Mouse (Mus musculus) thymus, adult 2 months (tissue): ENCODE data around the gene Ikzf4. TPM values are rescaled to one million over a fixed set of nuclear protein-coding genes. Genes with fewer than 3 reads are reported as not detected.

Experiments
- DNase-seq: peaks from one replicate; pipeline ENCODE4 v3.0.0; 2021
- H3K27ac ChIP-seq: fragments of 200-500 bp; 2 replicates; pipeline ENCODE4 v1.5.1; 2012; ENCODE audit warnings: low read length, control low read depth; ENCODE audit not compliant: control insufficient read depth, insufficient read depth
- H3K27me3 ChIP-seq: fragments of 200-500 bp; 2 replicates; pipeline ENCODE4 v1.6.1; 2012; ENCODE audit warnings: mild to moderate bottlenecking, low read length, moderate library complexity, mixed read lengths; ENCODE audit not compliant: control insufficient read depth, insufficient read depth
- H3K36me3 ChIP-seq: fragments of 200-500 bp; 2 replicates; pipeline ENCODE4 v1.6.1; 2012; ENCODE audit warnings: mild to moderate bottlenecking, low read length, moderate library complexity; ENCODE audit not compliant: control insufficient read depth, insufficient read depth
- H3K4me1 ChIP-seq: fragments of 200-500 bp; replicated peaks from 2 replicates; pipeline ENCODE4 v1.6.1; 2012; ENCODE audit warnings: low read length; ENCODE audit not compliant: control insufficient read depth, insufficient read depth
- H3K4me3 ChIP-seq: fragments of 200-500 bp; 2 replicates; pipeline ENCODE4 v1.5.1; 2012; ENCODE audit warnings: mild to moderate bottlenecking, low read length, control low read depth, moderate library complexity; ENCODE audit not compliant: control insufficient read depth, insufficient read depth
- CTCF ChIP-seq: fragments of 200-500 bp; IDR thresholded peaks from 2 replicates; pipeline ENCODE4 v1.5.1; 2012; ENCODE audit warnings: mild to moderate bottlenecking, control low read depth, low read length, moderate library complexity, borderline replicate concordance; ENCODE audit not compliant: control insufficient read depth, poor library complexity, insufficient read depth; ENCODE audit errors: extremely low read depth
- POLR2A ChIP-seq: fragments of 200-500 bp; IDR thresholded peaks from 2 replicates; pipeline ENCODE4 v1.6.1; 2012; ENCODE audit warnings: mild to moderate bottlenecking, low read length, control low read depth, moderate library complexity; ENCODE audit not compliant: control insufficient read depth, poor library complexity, insufficient read depth; ENCODE audit errors: extremely low read depth
- WGBS: fragments of 180-500 bp; shearing (Covaris S2); methylation state at CpG from one replicate; pipeline ENCODE4 v1.1.7; 2018; 5-methylcytosine and 5-hydroxymethylcytosine counted together
- polyA plus RNA-seq: library from polyadenylated mRNA; depleted of rRNA; stranded (reverse); fragments of >200 nt; gene quantifications from 2 replicates; pipeline ENCODE4 v1.2.3, GENCODE M21; 2012; rRNA removed

The Ikzf4 gene
- polyA plus RNA-seq: 6.7 and 8.6 TPM in 2 replicates

DNA sequence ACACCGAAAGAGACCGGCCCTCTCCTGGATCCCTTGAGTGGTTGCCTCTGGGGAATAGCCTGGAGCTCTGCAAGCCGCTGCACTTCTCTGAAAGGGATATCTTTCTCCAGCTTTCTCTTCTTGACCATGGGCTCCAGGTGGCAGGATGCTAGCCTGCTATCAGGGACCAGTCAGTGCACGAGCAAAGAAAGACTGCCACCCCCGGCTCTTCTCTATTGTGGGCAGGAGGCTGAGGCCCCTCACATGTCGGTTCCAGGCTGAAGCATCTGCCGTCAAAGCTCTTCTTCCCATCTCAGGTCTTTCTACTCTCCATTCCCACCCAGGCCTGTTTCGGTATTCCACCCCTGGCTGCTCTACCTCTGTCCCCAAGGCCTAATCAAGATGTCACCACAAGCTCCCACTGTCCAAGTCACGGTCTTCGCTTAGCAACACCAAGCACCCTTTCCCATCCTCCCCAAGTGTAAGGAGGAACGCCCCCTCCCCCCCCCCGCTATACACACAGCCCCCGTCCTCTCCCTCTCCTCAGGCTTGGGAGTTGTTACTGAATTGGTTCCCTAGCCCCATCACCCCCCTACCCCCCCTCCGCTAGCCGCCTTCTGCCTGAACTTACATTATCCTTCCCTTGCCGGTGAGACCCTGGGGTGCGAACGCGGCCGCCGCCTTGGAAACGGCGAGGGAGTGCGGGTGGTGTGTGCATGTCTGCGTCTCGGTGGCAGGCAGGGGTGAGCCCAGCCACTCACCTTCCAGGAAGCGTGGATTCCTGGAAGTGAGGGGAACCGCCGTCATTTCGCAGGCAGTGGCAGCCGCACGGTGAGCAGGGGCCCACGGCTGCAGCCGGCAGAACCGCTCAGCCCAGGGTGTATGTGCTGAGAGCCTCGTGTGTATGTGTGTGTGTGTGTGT, at the start of gene Ikzf4:
Ikzf4 (minus strand) TSS at position 881 of the 901 bp plus-strand sequence.
- H3K27ac ChIP-seq: no peak within 1 kb of the TSS
- peak; percentile 43 for DNase-seq

DNA sequence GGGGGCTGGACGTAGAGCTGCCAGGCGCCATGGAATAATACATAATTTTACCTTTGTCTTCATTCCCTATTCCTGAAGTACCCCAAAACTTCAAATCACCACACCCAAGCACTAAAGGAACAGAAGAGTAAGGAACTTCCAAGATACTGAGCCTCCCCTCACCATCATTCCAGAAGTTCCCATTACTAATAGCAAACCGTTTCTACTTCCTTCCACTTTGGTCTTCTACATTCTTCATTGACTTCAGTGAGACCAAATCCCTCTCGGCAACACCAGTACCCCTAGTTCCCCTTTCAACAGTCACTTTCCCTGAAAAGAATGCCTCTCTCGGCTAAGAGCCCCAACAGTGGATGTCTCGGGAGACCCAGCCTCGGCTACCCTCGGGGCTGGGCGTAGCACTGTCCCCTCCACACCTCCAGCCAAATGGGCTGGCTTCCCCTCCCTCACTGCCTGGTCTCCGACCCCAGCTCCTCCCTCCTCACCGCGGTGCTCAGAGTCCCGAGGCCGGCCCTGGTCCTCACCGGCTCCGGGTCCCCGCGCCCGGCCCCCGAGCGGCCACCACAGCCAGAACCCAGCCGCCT, 49.7 kb upstream of the Ikzf4 start:
- Histone ChIP-seq H3K4me3 (peak overlapping the region; percentile 97), H3K4me1 (peaks cover 8% of the 10 kb centered on the region), H3K27me3 (no peaks in the 10 kb centered on the region), H3K27ac (peak overlapping the region; percentile 60), H3K36me3 (peaks cover 13% of the 10 kb centered on the region)
- DNase-seq: no peak
- 1% methylated on average over 22 of the region's 22 CpGs for WGBS
- no peak for TF ChIP-seq POLR2A
- TF ChIP-seq CTCF: no peak

More for the DNA sequence above, at the start of gene Ikzf4:
- H3K4me3 ChIP-seq: peak within 1 kb of the TSS; percentile 45
- WGBS: 12% methylated on average over 35 of the region's 36 CpGs
- H3K27me3 ChIP-seq: no peaks in the 10 kb centered on the region
- H3K4me1 ChIP-seq: peaks cover 14% of the 10 kb centered on the region
- TF ChIP-seq CTCF: no peak
- no peaks in the 10 kb centered on the region for H3K36me3 ChIP-seq

DNA sequence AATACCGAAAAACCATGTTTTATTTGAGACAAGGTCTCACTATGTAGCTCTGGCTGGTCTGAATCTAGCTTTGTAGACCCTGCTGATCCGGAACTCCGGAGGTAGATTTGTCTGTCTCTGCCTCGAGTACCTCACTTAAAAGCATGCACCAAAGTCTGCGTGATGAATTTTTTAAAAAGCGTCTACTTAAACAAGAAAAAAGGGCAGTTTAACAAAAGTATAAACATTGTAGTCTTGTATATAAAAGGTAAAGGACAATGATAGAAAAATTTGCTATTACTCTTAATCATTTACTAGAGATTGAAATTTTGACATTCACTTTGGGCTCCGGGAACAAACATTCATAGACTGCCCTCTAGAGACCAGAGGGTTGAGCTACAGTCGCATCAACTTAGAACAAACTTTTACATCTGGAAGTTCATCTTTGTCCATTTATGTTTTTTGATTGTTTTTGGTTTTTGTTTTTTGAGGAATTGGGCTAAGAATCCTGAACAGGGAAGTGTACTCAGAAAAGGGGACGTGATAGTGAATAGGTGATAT, 28.7 kb upstream of the Ikzf4 start:
- no peak for TF ChIP-seq POLR2A
- TF ChIP-seq CTCF: no peak
- peaks cover 2% of the 10 kb centered on the region for H3K36me3 ChIP-seq
- no peaks in the 10 kb centered on the region for H3K27me3 ChIP-seq
- H3K27ac ChIP-seq: peak overlapping the region; percentile 32
- under 1% methylated on average over 9 of the region's 9 CpGs for WGBS
- H3K4me3 ChIP-seq: peak overlapping the region; percentile 67
- DNase-seq: peak; percentile 41
- peaks cover 5% of the 10 kb centered on the region for H3K4me1 ChIP-seq

DNA sequence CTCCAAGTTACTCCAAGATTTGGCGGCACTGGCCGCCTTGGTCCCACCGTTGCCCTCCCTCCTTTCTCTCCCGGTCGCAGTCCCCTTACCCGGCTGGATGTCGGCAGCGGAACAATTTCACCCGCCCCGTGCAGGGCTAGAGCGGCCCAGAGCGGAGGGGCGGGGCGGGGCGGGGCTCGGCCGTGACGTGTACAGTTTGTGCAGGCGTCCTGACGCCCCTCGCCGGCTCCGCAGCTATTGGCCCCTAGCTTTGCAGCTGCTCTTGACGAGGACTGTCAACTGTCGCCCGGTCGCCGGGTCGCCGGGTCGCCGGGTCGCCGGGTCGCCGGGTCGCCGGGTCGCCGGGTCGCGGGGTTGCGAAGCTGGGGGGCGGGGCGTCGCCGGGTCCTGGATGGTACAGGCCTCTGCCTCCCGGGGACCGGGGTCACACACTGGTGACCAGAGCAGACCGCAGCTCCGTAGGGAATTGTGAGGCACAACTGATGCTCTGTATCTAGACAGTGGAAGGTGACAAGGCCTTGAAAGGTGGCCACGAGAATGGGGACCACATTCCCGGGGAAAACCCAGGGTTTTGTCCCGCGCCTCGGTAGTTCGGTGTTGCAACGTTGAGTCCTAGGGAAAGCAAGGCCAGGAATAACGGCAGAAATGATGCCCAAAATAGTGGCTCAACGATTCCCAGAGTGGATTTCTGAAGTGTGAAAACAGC, 28.1 kb upstream of the Ikzf4 start, which contains the start of gene Suox:
Suox (minus strand) TSS at position 311 of the 706 bp plus-strand sequence.
- TF ChIP-seq POLR2A (peak; percentile 58; the same call in 1 of the 2 replicates), CTCF (no peak)

DNA sequence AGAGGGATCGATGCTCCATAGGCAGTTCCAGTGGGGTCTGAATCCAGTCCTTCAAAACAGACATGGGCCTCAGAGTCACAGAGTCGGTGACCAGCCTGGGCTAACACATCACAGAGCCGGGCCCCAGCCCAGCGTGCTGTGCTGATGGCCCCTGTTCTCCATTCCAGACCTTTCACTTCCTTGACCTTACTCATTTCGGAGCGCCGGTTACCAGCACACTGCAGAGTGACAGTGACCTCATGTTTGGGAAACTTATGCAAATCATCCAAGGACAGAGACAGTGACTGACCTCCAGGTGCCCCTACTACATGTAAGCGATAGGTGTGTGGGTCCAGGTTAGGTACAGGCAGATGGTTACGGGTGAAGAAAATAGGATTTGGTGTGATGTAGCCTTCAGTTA, 25.4 kb upstream of the Ikzf4 start:
- Histone ChIP-seq H3K4me3 (no peak overlapping the region), H3K27ac (no peak overlapping the region), H3K4me1 (peaks cover 5% of the 10 kb centered on the region), H3K36me3 (no peaks in the 10 kb centered on the region; the same call in 1 of the 2 replicates), H3K27me3 (no peaks in the 10 kb centered on the region)
- WGBS: 97% methylated on average over 9 of the region's 9 CpGs
- TF ChIP-seq POLR2A: no peak
- no peak for TF ChIP-seq CTCF
- no peak for DNase-seq

More for the DNA sequence above, 28.1 kb upstream of the Ikzf4 start, which contains the start of gene Suox:
- H3K27me3 ChIP-seq: no peaks in the 10 kb centered on the region
- H3K4me3 ChIP-seq: peak within 1 kb of the TSS; percentile 67
- peak; percentile 87 for DNase-seq
- H3K4me1 ChIP-seq: peaks cover 5% of the 10 kb centered on the region
- under 1% methylated on average over 60 of the region's 60 CpGs for WGBS
- peak within 1 kb of the TSS; percentile 32 for H3K27ac ChIP-seq
- no peaks in the 10 kb centered on the region; the same call in none of the 2 replicates for H3K36me3 ChIP-seq
